In the genomic region with DNA sequence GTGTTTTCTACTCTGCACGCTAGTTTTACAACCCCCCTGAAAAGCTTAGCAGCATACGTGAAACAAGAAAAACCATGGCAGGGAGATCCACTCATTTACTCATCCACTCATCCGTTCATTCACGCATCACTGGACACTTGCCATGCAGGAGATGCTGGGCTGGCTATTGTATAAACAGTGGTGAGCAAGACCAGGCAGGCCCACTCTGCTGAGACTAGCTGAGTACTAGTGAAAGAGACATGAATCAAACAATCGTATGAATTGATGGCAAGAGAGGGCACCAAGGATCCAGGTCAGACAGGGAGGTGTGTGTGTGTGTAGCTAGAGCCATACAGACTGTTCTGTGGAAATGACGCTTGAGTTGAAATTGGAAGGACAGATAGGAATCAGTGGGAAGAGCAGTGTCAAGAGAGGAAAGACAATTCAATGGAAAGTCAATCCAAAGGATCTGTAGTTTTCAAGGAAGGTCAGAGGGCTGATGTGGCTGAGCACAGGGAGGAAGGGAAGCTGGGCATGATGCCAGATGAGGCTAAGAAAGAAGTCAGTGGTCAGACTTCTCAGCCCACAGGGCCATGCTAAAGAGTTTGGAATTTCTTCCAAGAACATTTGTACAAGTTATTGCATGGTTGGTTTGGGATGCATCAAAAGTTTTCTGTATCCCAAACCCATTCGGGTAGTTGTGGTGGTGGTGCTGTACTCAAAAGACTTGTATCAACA, we compare ENCODE assay signal across 13 mouse cellular contexts. TPM values are rescaled to one million over a fixed set of nuclear protein-coding genes. Genes with fewer than 3 reads are reported as not detected.
DNase-seq lines count a peak whose midpoint lies in the region; ATAC-seq and TF ChIP-seq lines count a peak whose summit lies in the region.
"Had no signal": no experiment of that assay in that cellular context is flagged by ENCODE, and none has a peak within 500 bp of the region (broad histone marks: within the 10 kb centered on the region; RNA-seq: fewer than 3 reads in every experiment).

No protein-coding gene starts in this region.

- intact Hi-C loops in left cerebral cortex, postnatal 4 days (cut with DNase I), result no loop called here

- TF ChIP-seq POLR2A in brain, embryonic 14.5 days (IDR thresholded peaks at IDR 0.05; ENCODE audit: borderline replicate concordance, extremely low read depth, insufficient read depth, insufficient read length, poor library complexity, severe bottlenecking), result no peak

- peak; percentile 10 for DNase-seq in adrenal gland, postnatal 10 days
- no peak for DNase-seq in adrenal gland, adult 2 months
- peak; percentile 30 for DNase-seq in left cerebral cortex, postnatal 4 days
- DNase-seq in left cerebral cortex, adult 9 months (ENCODE audit: low spot score in 2 of 2), result no peak
- DNase-seq in brain, embryonic 14.5 days (ENCODE audit: low read depth), result peak; percentile 46
- peak; percentile 41 to 54 for DNase-seq in kidney, postnatal 4 days
- DNase-seq in adrenal gland, adult (ENCODE audit: inconsistent age in 2 of 2, low spot score in 1 of 2), result no peak
- DNase-seq: cerebellum, adult 9-10 months; right cerebral cortex, postnatal 4 days had no signal

- TF ChIP-seq CTCF in brain, embryonic 14.5 days (IDR thresholded peaks at IDR 0.05; ENCODE audit: borderline replicate concordance, extremely low read depth, insufficient read depth, insufficient read length), result no peak

- no peak for ATAC-seq in inflammation-experienced regulatory T-cells, adult 6 months
- ATAC-seq: activated CD4-positive, CD25-positive, alpha-beta regulatory T cell, adult 4 months had no signal

RNA-seq across cellular contexts. Expression of gene Icos, which starts 1.6 kb away (rescaled TPM):
- under 1 TPM; 0.94 to 0.99 TPM for total RNA-seq in adrenal gland, postnatal 10 days (2021)
- under 1 TPM in 1 of 2 experiments, not detected in 1; 0.38 TPM for total RNA-seq in adrenal gland, adult 2 months (2021)
- polyA plus RNA-seq in adrenal gland, adult 2 months (2012; rRNA removed), result 0.02 and 0.03 TPM in 2 replicates
- total RNA-seq in left cerebral cortex, postnatal 4 days (2021), result under 1 TPM; 0.16 to 0.20 TPM
- 0.11 and 0.15 TPM in 2 replicates for polyA plus RNA-seq in brain, embryonic 14.5 days (2012; rRNA removed)
- polyA plus RNA-seq in inflammation-experienced regulatory T-cells, adult 6 months (2017; shearing (Covaris generic)), result 100 to 1,000 TPM; 358 to 373 (median 359) TPM
- total RNA-seq: MEL had no signal
- polyA plus RNA-seq: hindbrain, embryonic 15.5 days had no signal

Comparison
In these comparisons a context has a peak if more than half of its experiments do, and no peak if none do; other contexts are left out.
1. DNase-seq: peak in adrenal gland, postnatal 10 days (single experiment), left cerebral cortex, postnatal 4 days (single experiment), brain, embryonic 14.5 days (single experiment) and kidney, postnatal 4 days (2 of 2); none in adrenal gland, adult 2 months (single experiment), left cerebral cortex, adult 9 months (0 of 2) and adrenal gland, adult (0 of 2).